Mouse (Mus musculus) stomach, embryonic 16.5 days (tissue): ENCODE measurements at regions not wholly inside any gene's neighbourhood (a gene's known extent, or its start where the extent isn't known, plus 50 kb on each side); places are given as distances from the start of the nearest gene placed in this dataset.

Experiments
- ATAC-seq: fragments of 200-750 bp; cut with Nextera tagmentation; 2 replicates; pipeline ENCODE4 v1.8.0; 2017; ENCODE audit warnings: moderate number of reproducible peaks, moderate TSS enrichment; ENCODE audit not compliant: insufficient read depth, low FRiP score
- H3K27ac ChIP-seq: fragments of 300-500 bp; sonication (generic); 2 replicates; pipeline ENCODE4 v1.5.1; 2014; ENCODE audit warnings: low read length
- H3K27me3 ChIP-seq: fragments of 300-500 bp; sonication (generic); 2 replicates; pipeline ENCODE4 v1.6.1; 2014; ENCODE audit warnings: low read length, control low read depth, mixed read lengths; ENCODE audit not compliant: control insufficient read depth, insufficient read depth
- H3K36me3 ChIP-seq: fragments of 300-500 bp; sonication (generic); 2 replicates; pipeline ENCODE4 v1.6.1; 2014; ENCODE audit warnings: low read length; ENCODE audit not compliant: control insufficient read depth, insufficient read depth
- H3K4me1 ChIP-seq: fragments of 300-500 bp; sonication (generic); 2 replicates; pipeline ENCODE4 v1.6.1; 2014; ENCODE audit warnings: low read length, control low read depth, mixed read lengths; ENCODE audit not compliant: control insufficient read depth, insufficient read depth
- H3K4me2 ChIP-seq: fragments of 300-500 bp; sonication (generic); 2 replicates; pipeline ENCODE4 v1.6.1; 2014; ENCODE audit warnings: low read depth, low read length, mixed read lengths
- H3K4me3 ChIP-seq: fragments of 300-500 bp; sonication (generic); replicated peaks from 2 replicates; pipeline ENCODE4 v1.5.1; 2014; ENCODE audit warnings: mild to moderate bottlenecking, low read length
- H3K9ac ChIP-seq: fragments of 300-500 bp; sonication (generic); 2 replicates; pipeline ENCODE4 v1.6.1; 2014; ENCODE audit warnings: low read length
- H3K9me3 ChIP-seq: fragments of 300-500 bp; sonication (generic); replicated peaks from 2 replicates; pipeline ENCODE4 v1.6.1; 2016; ENCODE audit warnings: low read length, control low read depth; ENCODE audit not compliant: control insufficient read depth
- WGBS: fragments of 180-500 bp; shearing (Covaris S2); extraction: QIAGEN DNeasy Blood & Tissue Kit; methylation state at CpG from one replicate; pipeline ENCODE4 v1.1.7; 2014; 5-methylcytosine and 5-hydroxymethylcytosine counted together

DNA sequence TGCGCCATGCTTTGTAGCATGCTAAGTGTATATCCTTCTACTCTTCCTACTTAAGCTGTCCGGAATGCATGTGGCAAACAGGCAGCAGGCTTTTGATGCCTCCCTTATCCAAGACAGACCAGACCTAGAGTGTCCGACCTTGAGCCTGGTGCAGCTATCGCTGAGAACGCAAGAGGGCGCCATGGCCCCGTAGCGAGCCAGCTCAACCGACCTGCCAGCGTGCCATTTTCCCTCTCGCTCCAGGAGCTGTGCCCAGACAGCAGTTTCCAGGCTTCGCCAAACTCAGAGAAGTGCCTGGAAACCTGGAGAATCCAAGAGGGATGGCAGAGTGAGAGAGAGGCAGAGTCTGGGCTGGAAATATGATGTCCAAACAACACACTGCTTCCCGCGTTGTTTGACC lies 155.8 kb upstream of the Gm12830 start:
- Histone ChIP-seq H3K9ac (no peak overlapping the region), H3K36me3 (no peaks in the 10 kb centered on the region), H3K27me3 (peaks cover 34% of the 10 kb centered on the region), H3K4me1 (peaks cover 3% of the 10 kb centered on the region; the same call in 1 of the 2 replicates), H3K27ac (no peak overlapping the region), H3K9me3 (no peaks in the 10 kb centered on the region), H3K4me2 (peak overlapping the region; percentile 48), H3K4me3 (peak overlapping the region; percentile 31)
- ATAC-seq = peak; percentile 61
- WGBS = 4% methylated on average over 14 of the region's 14 CpGs

DNA sequence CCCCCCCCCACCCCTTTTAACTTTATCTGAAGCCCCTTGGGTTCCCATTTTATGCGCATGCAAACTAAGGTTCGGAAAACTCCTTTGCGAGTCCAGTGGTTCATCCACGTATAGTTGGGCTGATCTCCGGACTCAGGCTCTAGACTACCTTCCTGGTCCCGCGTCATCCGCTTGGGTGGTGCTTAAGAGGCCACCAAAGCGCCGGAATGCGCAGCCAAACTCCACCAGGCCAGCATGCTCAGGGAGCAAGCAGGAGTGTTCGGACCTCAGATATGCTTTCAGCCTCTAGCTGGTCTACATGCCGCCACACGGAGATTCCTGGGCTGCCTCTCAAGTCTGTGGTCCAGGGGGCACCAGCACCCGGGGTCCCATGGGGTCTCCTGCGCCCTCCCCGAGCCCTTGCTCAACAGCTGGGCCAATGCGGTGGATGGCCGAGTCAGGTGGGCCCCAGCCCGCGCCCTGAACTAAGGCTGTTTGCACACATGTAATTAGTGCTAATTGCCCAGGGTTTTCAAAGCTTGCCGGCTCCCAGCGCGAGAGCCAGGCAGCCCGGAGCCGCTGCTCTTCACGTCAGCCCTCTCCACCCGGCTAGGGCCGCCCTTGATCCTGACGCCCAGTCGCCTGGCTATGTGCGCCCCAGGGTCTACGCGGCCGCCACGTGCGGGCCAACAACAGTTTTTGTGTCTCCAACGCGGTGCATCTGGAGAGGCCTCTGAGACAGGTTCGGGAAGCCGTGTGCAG lies 155.1 kb upstream of the Gm12830 start:
- H3K27me3 ChIP-seq = peaks cover 34% of the 10 kb centered on the region
- peak overlapping the region; percentile 31 for H3K4me3 ChIP-seq
- no peaks in the 10 kb centered on the region for H3K9me3 ChIP-seq
- peak overlapping the region; percentile 48 for H3K4me2 ChIP-seq
- 0 out of 2 replicates have a peak overlapping the region, but pooled peaks have one; percentile 35 for H3K9ac ChIP-seq
- H3K36me3 ChIP-seq = no peaks in the 10 kb centered on the region
- WGBS = 13% methylated on average over 41 of the region's 41 CpGs
- peak; percentile 60; the same call in 1 of the 2 replicates for ATAC-seq
- H3K4me1 ChIP-seq = peaks cover 3% of the 10 kb centered on the region; the same call in 1 of the 2 replicates
- H3K27ac ChIP-seq = no peak overlapping the region

DNA sequence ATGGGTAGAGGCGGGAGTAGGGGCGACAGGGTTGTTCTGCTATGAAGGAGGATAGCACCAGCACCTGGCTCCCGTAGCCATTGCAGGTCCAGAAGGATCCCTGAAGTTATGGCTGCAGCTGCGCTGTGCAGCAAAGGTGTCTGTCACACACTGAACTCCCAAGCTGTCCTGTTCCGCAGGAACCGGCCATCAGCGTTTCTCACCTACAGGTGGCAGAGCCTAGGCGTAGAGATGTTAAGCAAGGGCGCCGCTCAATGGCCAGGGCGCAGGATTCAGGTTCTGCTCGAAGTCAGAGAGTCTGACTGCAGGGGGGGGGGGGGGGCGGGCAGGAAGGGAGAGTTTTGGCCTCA lies 154.6 kb upstream of the Gm12830 start:
- no peaks in the 10 kb centered on the region for H3K9me3 ChIP-seq
- H3K9ac ChIP-seq = 0 out of 2 replicates have a peak overlapping the region, but pooled peaks have one; percentile 35
- ATAC-seq = peak; percentile 28; the same call in 1 of the 2 replicates
- peaks cover 34% of the 10 kb centered on the region for H3K27me3 ChIP-seq
- peak overlapping the region; percentile 48 for H3K4me2 ChIP-seq
- H3K36me3 ChIP-seq = no peaks in the 10 kb centered on the region
- WGBS = 20% methylated on average over 13 of the region's 13 CpGs
- H3K27ac ChIP-seq = no peak overlapping the region
- H3K4me3 ChIP-seq = peak overlapping the region; percentile 31
- H3K4me1 ChIP-seq = peaks cover 3% of the 10 kb centered on the region; the same call in 1 of the 2 replicates

DNA sequence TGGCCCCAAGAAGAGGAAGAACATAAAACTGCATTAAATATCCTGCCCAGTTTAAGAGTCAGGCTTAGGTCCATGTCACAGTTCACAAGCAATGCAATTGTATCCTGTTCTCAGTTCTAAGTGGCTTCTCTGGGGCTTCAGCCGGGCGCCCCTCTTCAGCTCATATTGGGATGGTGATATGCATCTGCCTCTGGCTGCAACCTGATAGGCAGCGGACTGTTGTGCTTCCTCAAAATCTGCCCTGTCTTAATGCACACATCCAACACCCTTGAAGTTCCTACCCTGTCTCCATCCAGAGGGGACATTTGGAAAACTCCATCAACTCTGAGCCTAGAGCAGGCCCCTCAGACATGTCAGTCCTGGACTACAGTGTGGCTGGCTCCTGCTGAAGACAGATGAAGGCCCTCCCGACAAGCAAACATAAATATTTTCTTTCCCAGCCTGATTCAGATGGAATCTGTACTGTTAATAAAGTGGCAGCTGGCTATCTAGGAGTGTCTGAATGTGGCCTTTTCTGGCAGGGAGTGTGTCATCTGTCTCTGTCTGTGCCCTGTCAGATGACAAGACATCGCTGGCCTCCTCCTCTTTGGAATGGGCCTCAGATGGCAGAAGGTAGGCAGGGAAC lies 149.3 kb upstream of the Gm12830 start:
- H3K4me2 ChIP-seq = no peak overlapping the region
- no peak overlapping the region for H3K27ac ChIP-seq
- H3K27me3 ChIP-seq = peaks cover 12% of the 10 kb centered on the region
- no peak overlapping the region for H3K9ac ChIP-seq
- H3K4me3 ChIP-seq = no peak overlapping the region
- no peaks in the 10 kb centered on the region for H3K36me3 ChIP-seq
- WGBS = 56% methylated on average over 5 of the region's 5 CpGs
- H3K4me1 ChIP-seq = no peaks in the 10 kb centered on the region
- no peaks in the 10 kb centered on the region for H3K9me3 ChIP-seq
- ATAC-seq = no peak

DNA sequence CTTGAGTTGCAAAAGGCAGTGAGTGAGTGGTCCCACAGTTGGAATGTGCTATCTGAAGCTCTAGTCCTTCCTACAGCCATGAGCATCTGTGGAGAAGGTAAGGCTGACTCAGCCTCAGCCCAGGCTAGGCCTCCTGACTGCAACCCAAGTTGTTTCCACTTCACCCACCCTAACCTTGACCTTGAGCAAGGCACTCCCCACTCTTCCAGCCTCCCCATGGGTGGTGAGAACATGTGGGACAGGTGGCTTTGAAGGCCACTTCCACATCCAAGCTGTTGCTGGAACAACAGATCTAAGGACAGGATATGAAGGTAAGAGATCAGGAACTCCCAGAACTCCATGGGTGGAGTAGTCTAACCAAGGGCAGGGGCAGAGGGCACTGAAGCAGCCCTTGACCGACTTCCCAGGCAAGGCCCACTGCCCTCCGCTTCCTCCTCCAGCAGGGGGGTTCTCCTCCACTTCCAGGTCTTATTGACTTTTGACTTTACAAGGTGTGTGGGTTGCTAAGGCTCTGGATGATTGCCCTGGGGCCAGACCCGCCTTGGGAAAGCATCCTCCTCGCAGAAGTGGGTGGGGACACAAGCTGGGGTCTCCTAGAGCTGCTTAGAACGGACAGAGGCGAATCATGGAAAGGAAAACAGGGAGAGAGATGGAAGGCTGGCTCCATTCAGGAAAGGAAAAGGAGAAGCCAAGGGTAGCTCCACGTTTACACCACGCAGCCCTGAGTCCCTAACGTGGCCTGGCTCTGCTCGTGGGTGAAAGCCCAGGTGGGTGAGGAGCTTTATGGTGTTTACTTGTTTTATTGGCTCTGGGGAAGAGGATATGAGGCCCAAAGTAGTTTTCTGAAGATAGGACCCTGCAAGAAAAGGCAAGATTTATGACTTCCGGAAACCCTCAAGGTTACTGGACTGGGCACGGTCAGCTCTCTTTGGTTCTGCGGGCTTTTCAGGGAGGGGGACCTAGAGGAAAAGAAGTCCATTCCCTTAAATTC lies 144.3 kb upstream of the Gm12830 start:
- Histone ChIP-seq H3K9ac (no peak overlapping the region), H3K27me3 (no peaks in the 10 kb centered on the region), H3K36me3 (no peaks in the 10 kb centered on the region), H3K4me3 (no peak overlapping the region), H3K4me2 (no peak overlapping the region), H3K9me3 (no peaks in the 10 kb centered on the region), H3K4me1 (peaks cover 7% of the 10 kb centered on the region), H3K27ac (no peak overlapping the region)
- peak; percentile 46; the same call in 1 of the 2 replicates for ATAC-seq
- 71% methylated on average over 13 of the region's 13 CpGs for WGBS

DNA sequence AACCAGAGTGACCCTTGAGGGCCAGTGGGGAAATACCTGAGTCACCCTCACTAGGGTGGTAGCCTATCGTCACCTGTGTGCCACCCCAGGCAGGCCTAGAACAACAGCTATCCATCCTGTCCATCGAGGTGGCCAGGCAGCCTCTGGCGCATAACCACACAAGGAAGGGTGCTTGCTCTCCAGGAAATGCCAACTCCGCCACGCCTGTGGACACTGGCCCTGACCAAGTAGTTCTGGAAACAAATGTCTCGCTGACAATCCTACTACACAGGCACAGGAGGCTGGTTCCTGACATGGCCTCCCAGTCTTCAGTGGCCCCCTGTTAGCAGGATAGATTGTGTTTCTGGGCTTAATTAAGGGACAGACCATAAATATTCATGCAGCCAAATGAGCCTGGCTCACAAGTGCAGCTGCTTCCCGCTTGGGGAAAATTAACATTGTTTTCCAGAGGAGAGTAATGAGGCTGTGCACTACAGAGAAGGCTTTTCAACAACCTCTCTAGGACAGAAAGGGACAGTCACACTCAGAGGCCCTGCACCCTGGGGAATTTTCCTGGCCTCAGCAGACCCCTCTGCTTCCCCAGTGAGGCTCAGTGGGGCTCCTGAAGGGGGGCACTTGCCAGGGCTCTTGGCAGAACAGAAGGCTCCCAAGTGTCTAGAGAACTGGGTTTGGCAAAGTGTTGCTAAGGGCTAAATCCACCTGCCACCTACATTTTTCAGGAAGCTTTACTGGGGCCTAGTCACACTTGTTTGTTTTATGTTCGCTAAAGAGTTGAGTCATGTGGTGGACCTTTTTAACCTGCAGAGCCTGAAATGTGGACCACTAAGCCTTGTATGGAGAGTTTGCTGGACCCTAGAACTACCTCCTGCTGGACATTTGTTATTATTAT lies 143.2 kb upstream of the Gm12830 start:
- no peaks in the 10 kb centered on the region for H3K36me3 ChIP-seq
- peaks cover 7% of the 10 kb centered on the region for H3K4me1 ChIP-seq
- no peak overlapping the region for H3K9ac ChIP-seq
- H3K4me3 ChIP-seq = no peak overlapping the region
- no peak overlapping the region for H3K4me2 ChIP-seq
- 0 out of 2 replicates have a peak overlapping the region, but pooled peaks have one; percentile 30 for H3K27ac ChIP-seq
- WGBS = 74% methylated on average over 8 of the region's 8 CpGs
- ATAC-seq = peak; percentile 37; the same call in 1 of the 2 replicates
- H3K27me3 ChIP-seq = no peaks in the 10 kb centered on the region
- H3K9me3 ChIP-seq = no peaks in the 10 kb centered on the region

DNA sequence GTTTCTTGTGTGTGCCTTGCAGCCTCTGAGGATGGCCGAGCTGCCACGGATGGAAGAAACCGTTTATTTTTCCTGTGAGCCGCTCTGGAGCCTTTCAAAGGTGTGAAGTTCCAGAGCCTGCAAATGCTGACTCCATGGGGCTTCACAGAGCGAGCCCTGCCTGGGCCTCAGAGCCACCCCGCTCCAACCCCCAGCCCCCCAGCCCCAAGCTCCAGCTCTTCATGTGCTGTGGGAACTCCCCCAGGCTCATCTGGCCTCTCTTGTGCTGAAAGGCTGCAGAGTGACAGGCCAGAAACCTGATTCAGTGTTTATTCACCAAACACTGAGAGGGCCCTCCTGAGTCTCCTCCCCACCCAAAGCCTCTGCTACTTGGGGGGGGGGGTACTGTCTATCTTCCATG lies 141.2 kb upstream of the Gm12830 start:
- no peak overlapping the region for H3K27ac ChIP-seq
- 28% methylated on average over 6 of the region's 6 CpGs for WGBS
- no peaks in the 10 kb centered on the region for H3K36me3 ChIP-seq
- H3K9me3 ChIP-seq = no peaks in the 10 kb centered on the region
- H3K4me2 ChIP-seq = no peak overlapping the region
- H3K27me3 ChIP-seq = peaks cover 4% of the 10 kb centered on the region
- ATAC-seq = no peak
- peak overlapping the region; percentile 24; the same call in 1 of the 2 replicates for H3K9ac ChIP-seq
- H3K4me1 ChIP-seq = peaks cover 7% of the 10 kb centered on the region
- H3K4me3 ChIP-seq = no peak overlapping the region

DNA sequence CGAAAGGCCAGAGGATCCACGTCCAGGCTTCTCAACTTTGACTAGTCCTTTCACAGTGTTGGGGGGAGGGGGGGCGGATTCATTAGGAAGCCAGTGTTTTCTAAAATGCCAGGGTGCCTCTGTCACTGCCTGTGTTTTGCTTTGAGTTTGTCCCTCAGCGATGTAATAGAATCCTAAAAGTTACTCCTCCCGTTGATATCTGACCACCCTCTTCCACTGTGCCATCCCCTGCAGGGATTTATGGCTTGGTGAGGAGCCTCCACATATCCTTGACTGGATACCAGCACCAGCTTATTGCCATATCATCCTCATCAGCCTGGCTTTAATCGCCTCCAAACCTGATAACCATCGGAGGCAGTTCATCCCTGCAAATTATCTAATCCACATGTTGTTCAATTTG lies 138.6 kb upstream of the Gm12830 start:
- Histone ChIP-seq H3K4me3 (no peak overlapping the region), H3K4me1 (peaks cover 10% of the 10 kb centered on the region), H3K27me3 (peaks cover 4% of the 10 kb centered on the region), H3K9ac (no peak overlapping the region), H3K9me3 (no peaks in the 10 kb centered on the region), H3K36me3 (no peaks in the 10 kb centered on the region), H3K27ac (no peak overlapping the region), H3K4me2 (no peak overlapping the region)
- WGBS = 65% methylated on average over 7 of the region's 7 CpGs
- no peak for ATAC-seq
